Mouse (Mus musculus): ENCODE data around the gene Ccrl2.

DNA sequence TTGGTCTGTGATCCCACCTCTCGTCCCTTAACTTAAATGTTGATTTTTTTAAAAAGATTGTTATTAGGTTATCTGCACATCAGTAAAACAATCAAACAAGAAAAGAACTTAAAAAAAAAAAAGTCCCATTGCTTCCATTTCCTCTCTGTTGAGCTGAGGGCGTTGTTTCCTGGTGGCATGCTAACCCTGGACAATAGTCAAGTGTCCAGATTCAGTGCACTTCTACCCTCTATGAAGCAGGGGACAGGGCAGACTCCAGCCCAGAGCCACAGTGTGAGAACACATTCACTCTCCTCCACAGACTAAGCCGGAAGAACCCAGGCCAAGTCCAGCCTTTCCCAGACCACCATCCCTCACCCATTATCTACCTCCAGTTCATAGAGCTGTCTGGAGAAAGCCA is 8.9 kb downstream of the Ccrl2 start:
- TF ChIP-seq CTCF (IDR thresholded peaks at IDR 0.05) (0 out of 2 replicates have a peak, but pooled peaks have one; percentile 7), EP300 (IDR thresholded peaks at IDR 0.05) (0 out of 2 replicates have a peak, but pooled peaks have one; percentile 41)
